Mouse (Mus musculus): ENCODE measurements around the gene Pex7.

Pex7 gene

GRCm38 (mm10) chr10:19876669-19877068 is 30.8 kb downstream of the Pex7 start:
- no peak for DNase-seq

GRCm38 (mm10) chr10:19875346-19875745 is 32.1 kb downstream of the Pex7 start:
- DNase-seq: no peak

- DNase-seq: no peak
Observed at GRCm38 (mm10) chr10:19855597-19856306, 51.7 kb downstream of the Pex7 start.

GRCm38 (mm10) chr10:19853609-19854008 is 53.9 kb downstream of the Pex7 start:
- no peak for DNase-seq

- no peak for DNase-seq
Observed at GRCm38 (mm10) chr10:19852776-19853175, 54.7 kb downstream of the Pex7 start.

GRCm38 (mm10) chr10:19850998-19851691 is 56.3 kb downstream of the Pex7 start, which contains the start of gene Slc35d3:
Gene Slc35d3 (minus strand): TSS chr10:19851459.
- no peak for DNase-seq

- DNase-seq: no peak
Observed at GRCm38 (mm10) chr10:19850544-19850997, 56.9 kb downstream of the Pex7 start.

GRCm38 (mm10) chr10:19849771-19850365 is 57.6 kb downstream of the Pex7 start:
- no peak for DNase-seq

- DNase-seq: no peak
Observed at GRCm38 (mm10) chr10:19848928-19849770, 58.3 kb downstream of the Pex7 start.

GRCm38 (mm10) chr10:19839836-19840235 is 67.7 kb downstream of the Pex7 start:
- DNase-seq: no peak

GRCm38 (mm10) chr10:19835887-19836710 is 71.4 kb downstream of the Pex7 start:
- DNase-seq: no peak

GRCm38 (mm10) chr10:19834222-19834621 is 73.3 kb downstream of the Pex7 start:
- no peak for DNase-seq

GRCm38 (mm10) chr10:19831072-19831849 is 76.2 kb downstream of the Pex7 start:
- DNase-seq: no peak

- no peak for DNase-seq
Observed at GRCm38 (mm10) chr10:19820986-19821385, 86.5 kb downstream of the Pex7 start.

- DNase-seq: no peak
Observed at GRCm38 (mm10) chr10:19818723-19819355, 88.7 kb downstream of the Pex7 start.

- no peak for DNase-seq
Observed at GRCm38 (mm10) chr10:19815371-19815770, 92.1 kb downstream of the Pex7 start.

GRCm38 (mm10) chr10:19811436-19812172 is 95.9 kb downstream of the Pex7 start:
- peak; percentile 25 for DNase-seq

- no peak for DNase-seq
Observed at GRCm38 (mm10) chr10:19804763-19805162, 102.7 kb downstream of the Pex7 start.
